Mouse (Mus musculus) liver, adult 2 months (tissue): ENCODE measurements at regions not wholly inside any gene's neighbourhood (a gene's known extent, or its start where the extent isn't known, plus 50 kb on each side); places are given as distances from the start of the nearest gene placed in this dataset.

Source experiments
- CTCF ChIP-seq: fragments of 200-500 bp; IDR thresholded peaks from 2 replicates; pipeline ENCODE4 v1.5.1; 2011; ENCODE audit warnings: low read depth, low read length, control low read depth
- POLR2A ChIP-seq: fragments of 200-500 bp; IDR thresholded peaks from 2 replicates; pipeline ENCODE4 v1.6.1; 2011; ENCODE audit warnings: low read length, control low read depth; ENCODE audit not compliant: insufficient read depth; ENCODE audit errors: extremely low read depth

GRCm38 (mm10) chr12:11020571-11021545 is 130.0 kb downstream of the Kcns3 start:
- no peak for TF ChIP-seq CTCF
- TF ChIP-seq POLR2A = no peak
